Mouse (Mus musculus) skeletal muscle tissue, adult 2 months (tissue): ENCODE results near the gene Stac3.

Source experiments
- DNase-seq: peaks from one replicate; pipeline ENCODE4 v3.0.0-alpha.2; 2012; ENCODE audit warnings: low read depth, low spot score

Gene Stac3

DNA sequence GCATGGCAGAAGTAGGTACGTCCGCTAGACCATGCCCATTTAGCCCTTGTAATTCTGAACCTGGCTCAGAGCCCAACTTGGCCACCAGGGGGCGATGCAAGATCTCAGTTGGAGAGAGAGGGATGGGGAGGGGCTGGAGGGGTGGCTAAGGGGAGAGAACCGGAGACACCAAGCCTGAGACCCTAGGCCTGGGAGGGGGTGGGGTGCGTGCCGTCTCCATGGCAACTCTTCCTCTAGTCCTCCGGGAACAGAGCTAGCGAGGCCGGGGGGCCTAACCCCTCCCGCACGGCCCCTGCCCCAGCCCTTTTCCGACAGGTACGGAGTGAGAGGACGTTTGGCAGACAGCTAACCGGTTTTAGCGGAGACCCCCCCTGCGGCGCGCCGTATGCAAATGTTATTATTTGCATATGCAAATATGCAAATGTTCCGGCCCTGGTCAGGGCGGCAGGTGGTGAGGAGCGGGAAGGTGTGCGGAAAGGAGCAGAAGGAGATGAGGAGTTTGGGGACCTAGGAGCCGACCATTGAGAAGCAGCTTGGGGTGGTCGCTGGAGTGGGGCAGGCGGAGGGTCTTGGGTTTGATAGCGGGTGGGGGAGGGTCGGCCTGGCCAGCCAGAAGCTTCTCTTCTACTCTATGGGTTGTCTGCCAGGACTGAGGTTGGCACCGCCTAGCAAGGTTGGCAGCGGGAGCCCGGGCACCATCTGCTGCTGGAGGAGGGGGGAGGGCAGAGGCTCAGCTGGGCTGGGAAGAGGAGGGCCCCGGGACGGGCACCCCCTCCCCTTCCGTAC lies 7.8 kb downstream of the Stac3 start:
- peak; percentile 67 for DNase-seq

DNA sequence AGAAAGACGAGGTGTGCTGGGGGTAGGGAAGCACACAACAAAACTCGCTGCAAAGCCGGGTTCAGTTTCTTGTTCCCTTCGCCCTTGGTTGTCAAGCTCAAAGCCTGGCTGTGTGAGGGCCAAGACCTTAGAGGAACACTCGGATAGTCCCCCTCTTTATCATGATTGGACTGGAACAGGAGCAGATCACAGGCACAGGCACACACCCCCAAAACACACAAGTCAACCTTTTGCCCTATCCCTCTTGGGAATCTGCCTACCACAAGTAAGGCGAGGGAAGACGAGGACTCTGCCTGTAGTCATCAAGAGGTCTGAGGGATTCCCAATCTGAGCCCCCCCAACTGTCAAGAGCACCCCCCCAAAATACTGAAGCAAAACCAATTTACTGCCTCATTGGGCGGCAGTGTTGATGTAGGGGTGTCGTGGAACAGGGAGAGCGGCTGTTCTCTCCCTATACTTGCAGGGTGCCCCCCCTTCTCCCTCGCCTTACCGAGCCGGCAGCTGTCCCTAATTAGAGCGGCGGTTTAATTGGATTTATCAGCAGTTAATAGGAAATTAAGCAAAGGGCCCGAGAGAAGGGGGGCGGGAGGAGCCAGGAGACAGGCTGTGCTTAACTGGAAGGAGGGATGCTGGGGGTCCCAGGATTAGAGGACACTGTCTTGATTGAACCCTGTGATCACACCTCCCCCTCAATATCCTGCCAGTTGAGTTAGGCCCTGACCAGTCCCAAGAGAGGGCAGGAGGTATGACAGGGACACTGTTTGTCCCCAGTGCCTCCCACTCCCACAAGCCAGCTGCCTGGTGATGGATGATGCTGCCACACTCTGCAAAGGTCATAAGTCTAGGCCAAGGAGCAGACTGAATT lies 8.6 kb downstream of the Stac3 start:
- no peak for DNase-seq

DNA sequence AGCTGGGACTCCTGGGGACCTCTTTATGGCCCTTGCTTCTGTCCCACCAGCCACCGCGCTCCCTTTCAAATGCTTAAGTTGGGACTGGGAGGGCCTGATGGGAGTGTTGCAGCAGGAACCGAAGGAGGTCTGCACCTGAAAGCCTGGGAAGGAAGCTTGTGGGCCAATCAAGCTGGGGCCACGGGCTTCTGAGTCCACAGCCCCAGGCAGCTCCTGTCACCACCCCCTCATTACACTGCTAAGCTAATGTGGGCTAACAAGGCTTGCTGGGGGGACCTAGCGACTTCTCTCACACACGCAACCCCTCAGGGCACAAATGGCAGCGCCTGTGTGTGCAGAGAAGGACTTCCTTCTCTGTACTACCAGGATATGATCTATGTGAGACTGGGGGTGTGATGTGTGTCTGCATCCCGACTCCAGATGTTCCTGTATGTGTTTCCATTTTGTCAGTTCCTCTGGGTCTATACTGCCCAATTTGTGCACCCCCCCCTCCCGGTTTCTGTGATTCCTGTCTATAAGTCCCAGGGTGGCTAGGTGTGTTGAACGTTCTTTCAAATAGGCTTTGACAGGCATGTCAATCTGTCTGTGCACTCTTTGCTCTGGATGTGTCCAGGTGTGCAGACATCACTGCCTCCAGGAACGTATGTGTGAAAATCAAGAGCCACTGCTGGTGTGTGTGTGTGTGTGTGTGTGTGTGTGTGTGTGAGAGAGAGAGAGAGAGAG lies 9.6 kb downstream of the Stac3 start:
- no peak for DNase-seq

DNA sequence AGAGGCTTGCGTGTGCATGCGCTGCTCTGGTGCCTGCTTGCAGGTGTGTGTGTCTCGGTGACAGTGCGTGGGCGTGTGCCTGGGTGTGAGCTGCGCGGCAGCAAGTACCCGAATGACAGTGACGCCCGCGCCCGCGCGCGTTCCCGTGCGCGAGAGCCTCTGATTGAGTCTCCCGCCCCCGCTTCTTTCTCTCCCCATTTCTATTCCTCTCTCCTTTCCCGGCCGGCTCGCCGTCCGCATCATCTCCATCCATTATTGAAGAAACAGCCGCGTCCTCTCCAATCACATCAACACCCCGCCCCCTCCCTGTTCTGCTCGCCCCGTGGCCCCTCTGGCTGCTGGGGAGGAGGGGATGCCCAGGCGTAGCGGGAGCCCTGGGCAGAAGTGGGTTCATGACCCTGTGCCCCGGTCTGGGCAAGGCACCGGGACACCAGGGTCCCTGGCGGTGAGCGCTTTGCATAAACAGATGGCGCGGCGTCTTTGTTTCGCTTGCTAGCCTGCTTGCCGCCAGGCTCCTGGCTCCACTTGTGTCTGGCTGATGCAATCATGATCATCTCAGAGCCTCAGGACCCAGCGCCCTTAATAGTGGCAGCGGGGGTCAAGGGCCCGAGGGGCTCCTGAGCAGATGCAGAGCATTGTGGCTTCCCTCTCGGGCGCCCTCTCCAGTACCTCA lies 10.3 kb downstream of the Stac3 start:
- no peak for DNase-seq

DNA sequence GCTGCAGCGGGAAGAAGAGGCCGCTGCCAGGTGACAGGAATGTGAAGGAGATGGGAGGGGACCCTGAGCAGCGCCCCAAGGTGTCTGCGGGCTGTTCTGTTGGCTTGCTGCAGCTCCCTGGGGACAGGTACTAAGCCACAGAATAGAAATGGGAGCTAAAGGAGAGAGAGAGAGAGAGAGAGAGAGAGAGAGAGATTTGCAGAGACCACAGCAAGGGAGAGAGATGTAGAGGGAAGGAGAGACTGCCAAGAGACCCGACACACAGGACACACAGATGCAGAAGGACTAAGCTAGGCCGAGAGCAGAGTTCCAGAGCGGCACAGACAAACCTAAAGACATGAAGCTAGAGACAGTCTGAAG lies 10.8 kb downstream of the Stac3 start:
- DNase-seq = no peak

DNA sequence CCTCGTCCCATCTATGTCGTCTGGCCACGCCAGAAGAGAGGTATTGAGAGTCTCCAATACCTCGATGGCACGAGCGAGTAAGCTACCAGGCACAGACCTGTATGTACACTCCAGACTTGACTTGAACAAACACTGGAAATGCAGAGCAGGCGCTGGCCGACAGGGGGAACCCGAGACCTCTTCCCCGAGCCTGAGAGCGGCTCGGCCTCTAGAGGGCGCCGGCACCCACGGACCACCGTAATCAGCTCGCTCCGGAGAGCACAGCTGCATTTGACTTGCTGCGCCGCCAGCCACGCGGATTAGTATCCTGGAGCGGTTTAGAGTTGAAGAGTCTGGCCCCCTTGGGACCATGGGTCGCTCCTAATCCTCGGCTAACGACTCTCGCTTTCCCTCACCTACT lies 11.3 kb downstream of the Stac3 start:
- DNase-seq = peak; percentile 88

DNA sequence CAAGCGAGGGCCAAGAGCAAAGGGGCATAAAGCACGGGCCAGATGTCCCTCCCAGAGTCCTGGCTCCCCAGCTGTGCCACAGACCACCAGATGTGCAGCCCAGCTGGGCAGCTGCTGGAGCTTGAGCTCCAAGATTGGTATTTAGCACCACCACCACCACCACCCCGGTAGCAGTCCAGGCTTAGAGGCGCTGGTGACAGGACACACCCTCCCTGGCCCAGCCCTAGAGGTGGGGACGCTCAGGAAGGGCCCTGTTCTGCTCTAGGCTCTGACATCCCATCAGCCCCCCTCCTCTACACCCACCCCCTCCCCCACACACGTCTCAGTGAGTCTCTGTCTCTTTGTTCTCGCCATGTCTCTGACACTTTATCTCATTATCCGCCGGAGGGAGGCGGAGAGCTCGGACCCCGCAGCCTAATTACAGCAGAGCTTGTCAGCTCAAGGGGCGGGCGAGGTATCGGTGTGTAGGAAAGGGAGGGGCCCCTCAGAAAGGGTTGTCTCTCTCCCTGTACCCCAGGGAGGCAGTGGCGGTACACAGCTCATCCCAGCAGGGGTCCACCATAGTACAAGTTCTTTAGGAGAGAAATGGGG lies 12.1 kb downstream of the Stac3 start:
- no peak for DNase-seq

DNA sequence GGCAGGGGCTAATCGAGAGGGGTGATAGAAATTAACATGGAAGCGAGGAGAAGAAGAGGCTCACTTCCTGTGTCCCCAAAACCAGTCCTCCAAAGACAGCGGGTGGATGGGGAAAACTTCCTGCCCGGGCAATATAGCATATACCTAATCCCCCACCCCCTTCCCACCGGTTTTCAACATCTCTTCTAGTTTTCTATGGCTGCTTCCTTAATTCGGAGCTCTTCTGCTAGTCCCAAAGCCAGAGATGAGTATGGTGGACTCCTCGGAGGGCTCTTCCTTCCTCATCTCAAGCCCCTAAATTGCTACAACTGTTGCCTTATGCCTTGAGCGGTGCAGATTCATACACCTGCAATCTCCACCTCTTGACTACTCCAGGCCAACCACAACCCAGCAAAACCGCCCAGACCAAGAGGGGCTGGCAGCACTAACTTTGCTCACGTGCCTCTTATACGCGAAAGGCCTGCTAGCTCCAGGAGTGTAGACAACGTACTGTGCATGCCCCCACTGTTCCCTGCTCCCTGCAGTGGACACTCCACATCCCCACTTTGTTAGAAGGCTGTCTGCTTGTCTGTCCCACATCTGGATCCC lies 12.7 kb downstream of the Stac3 start:
- no peak for DNase-seq

DNA sequence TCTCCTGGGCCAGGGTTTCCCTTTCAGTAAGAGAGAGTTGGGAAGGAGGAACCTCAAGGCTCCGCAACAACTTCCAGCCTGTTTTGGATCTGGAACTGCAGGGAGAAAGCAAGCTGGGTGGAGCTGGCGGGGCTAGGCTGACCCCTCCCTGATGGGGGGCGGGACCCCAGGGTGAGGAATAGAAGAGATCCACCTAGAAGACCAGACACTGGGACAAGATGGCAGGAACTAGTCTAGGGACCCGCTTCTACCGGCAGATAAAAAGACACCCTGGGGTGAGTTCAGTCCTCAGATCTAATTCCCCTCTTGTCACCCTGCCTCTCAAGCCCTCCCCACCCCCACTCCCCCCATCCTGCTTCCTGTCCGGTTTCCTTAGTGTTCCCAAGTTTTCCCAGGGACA lies 13.3 kb downstream of the Stac3 start, which contains the start of gene Ndufa4l2:
Gene Ndufa4l2 (plus strand): TSS at position 204 of the 400 bp plus-strand sequence.
- DNase-seq = no peak

DNA sequence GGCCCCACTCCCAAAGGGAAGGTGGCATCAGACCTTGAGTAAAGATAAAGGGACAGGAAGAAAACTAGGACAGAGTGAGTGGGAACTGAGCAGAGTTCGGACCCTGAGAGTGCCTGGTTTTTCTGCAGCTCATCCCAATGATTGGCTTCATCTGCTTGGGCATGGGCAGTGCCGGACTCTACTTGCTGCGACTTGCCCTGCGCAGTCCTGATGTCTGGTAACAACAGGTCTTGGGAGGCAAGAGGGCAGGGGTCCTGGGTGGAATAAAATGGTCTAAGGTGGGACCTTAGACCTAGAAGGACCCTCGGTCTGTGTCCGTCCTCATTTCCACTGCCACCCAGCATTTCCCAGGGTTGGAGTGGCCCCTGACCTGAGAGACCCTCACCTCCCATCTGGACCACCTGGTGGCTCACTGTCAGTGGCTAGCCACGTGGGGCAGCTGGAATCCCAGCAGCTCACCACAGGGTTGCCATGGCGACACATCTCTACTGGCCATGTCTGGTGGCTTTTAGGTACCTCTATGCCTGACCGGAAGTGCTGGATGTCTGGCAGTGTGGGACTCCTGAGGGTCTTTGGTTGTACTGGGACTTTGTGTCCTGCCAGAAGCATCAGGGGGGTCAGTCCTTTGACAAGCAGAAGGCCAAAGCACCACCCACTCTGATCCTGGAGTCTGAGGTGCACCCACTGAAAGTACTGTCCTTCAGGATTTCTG lies 13.9 kb downstream of the Stac3 start:
- no peak for DNase-seq

DNA sequence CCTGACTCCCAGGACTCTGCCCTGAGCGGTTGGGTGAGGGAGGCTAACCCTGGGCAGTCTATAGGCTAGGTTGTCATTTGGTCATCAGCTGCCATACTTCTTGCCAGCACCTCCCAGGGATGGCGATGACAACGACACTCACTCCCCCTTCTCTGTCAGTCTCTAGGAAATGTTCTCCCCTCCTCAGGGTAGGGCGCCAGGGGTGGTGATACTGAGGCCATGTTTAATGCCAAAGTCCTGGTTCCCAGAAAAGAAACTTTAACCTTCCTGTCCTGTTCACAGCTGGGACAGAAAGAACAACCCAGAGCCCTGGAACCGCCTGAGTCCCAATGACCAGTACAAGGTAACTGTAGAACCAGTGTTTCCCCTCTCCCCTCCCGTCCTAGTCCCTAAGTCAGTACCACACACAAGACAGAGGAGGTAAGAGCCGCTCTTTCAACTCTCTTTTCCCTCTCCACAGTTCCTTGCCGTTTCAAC lies 14.5 kb downstream of the Stac3 start:
- DNase-seq = no peak

DNA sequence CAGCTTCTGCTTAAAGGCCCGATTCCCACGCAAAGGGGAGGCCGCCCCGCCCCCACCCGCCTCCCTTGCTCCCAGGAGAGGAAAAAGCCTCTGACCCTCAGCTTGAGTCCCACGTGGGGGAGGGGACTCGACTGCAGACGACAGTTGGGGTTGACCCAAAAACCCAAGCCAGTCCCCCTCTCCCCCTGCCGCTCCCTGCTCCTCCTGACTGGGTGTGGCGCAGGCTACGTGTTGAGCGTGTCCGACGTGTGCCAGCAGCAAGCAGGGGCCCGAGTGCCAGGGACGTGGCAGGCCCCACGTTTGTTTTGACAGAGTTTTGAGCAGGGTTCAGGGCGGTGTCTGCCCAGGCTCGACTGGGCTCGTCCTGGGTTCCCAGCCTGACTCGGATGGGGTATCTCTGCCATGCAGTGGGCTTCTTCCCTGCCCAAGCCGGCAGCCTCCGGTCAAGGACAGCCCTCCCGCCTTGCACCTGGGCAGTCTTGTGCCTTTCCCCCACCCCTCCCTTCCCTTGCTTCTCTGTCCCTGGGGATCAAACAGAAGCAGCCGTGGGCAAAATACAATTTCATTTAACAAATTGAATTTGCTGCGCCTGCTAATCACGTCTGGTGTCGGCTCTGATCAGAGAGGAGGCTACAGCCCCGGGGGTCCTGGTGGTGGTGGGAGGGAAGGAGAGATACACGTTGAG lies 15.2 kb downstream of the Stac3 start:
- no peak for DNase-seq

DNA sequence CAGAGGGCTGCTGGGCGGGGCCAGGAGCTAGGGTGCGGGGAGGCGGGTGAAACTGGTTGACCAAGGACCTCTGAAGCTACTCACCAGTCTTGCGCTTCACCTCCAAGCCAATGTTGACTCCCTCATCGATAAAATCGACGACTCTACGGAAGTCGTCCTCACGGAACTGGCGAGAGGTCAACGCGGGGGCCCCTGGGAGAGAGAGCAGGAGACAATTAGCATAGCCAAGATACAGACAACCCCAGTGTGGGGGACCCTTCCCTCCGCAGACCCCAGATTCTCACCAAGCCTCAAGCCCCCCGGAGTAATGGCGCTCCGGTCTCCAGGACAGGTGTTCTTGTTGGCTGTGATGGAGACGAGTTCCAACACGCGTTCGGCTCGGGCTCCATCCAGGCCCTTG lies 16.5 kb downstream of the Stac3 start:
- DNase-seq = no peak

DNA sequence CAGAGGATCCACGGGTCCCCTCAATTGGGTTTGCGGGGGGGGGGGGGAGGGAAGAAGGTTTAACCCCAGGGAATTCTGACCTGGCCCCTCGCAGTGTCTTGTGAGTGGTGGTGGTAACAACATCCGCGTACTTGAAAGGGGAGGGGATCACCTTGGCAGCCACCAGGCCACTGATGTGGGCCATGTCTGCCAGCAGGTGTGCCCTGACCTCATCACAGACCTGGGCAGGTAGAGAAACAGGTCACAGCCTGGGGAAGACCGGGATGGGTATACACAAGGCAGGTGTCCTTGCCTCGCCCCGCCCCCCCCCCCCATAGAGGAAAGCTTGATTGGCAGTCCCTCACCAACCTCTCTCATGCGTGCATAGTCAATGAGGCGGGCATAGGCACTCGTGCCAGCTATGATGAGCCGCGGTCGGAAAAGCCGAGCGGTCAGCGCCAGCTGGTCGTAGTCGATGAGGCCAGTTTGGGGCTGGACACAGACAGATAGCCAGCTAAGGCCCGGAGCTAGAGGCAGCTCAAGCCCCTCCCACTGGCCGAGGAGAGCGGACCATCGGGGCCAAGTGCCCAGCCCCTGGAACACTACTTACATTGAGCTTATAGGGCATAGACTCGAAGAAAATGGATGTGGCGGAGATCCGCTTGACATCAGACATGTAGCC lies 17.7 kb downstream of the Stac3 start:
- no peak for DNase-seq

DNA sequence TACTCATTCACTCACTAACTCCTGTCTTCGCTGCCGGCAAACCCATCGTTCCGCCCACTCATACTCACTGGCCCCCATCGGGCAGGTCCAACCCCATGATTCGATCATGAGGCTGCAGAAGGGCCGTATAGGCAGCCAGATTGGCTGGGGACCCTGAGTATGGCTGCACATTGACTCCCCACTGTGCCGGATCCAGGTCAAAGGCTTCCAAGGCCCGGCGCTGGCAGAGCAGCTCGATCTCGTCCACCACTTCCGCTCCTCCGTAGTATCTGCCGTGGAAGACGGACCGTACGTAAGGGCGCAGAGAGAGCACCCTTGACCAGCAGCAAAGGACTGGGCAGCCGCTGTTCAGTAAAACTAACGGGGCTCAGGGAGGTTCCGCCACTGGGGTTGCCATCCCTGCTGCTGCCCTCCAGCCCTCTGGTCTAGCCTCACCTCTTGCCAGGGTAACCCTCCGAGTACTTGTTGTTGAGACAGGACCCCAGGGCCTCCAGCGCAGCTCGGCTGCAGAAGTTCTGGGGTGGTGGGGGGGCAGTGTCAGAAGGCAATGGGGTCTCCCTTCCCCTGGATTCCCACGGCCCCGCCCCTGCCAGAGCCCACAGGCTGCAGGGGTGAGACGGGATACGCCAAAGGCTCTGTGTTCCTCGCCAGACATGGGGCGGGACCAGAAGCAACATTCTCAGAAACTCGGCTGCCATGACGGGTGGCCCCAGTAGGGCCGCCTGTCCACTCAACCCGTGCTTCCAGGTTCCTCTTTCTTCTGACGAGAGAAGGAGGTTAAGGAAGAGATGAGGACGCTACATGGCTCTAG lies 18.6 kb downstream of the Stac3 start:
- no peak for DNase-seq

DNA sequence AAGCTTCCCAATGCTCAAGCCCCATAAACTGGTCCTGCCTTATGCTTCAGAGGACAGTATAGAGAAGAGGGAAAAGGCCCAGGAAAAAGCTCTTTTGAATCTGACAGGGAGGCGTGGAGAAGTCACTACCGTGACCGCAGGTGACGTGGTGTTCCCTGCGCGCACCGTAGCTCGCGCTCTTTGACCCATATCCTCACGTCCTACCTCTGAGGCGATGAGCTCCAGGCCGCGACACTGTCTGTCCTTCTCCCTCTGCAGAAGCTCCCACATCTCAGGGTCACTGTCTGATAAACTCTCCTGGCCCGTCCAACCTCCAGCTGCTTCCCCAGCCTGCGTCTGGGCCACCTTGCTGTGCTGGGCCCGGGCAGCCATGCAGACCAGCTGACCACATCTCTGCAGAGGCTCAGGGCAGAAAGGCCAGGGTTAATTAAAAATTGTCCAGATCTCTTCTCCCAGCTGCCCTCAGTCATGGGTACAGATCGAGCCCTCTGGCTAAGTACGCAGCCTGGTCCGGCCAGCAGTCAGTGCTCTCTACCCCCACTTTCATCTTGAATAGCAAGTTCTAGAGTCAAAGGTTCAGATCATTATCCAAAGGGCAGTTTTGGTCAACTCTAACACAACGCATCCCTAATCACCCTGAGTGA lies 19.4 kb downstream of the Stac3 start:
- DNase-seq = no peak

DNA sequence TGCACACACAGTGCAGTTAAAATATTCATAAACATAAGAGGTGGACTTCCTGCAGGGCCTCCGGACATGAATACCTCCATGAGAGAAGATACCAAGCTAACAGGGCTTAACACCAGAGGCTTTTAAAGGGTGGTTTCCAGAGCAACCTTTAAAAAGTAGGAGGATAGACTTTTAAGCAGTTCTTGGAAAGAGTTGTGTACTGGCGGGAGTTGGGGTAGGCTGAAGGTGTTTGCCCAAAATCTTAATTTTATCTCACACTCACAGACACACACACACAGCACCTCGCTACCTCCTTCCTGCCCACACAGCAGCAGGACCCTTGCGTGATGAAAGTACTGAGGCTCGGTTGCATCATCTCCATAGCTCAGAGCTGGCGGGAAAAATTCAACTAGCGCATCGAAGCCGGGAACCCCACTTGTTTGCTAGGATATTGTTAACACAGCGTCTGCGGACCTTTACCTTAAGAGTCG lies 20.2 kb downstream of the Stac3 start:
- DNase-seq = no peak
